Mouse (Mus musculus) limb, embryonic 15.5 days (tissue): ENCODE data around the gene Por. TPM values are rescaled to one million over a fixed set of nuclear protein-coding genes. Genes with fewer than 3 reads are reported as not detected.

ENCODE experiments used
- ATAC-seq: fragments of 200-750 bp; cut with Nextera tagmentation; 2 replicates; pipeline ENCODE4 v1.8.0; 2017; ENCODE audit warnings: low read depth, moderate TSS enrichment; ENCODE audit not compliant: insufficient number of reproducible peaks, low FRiP score, low TSS enrichment
- H3K27ac ChIP-seq: fragments of 300-500 bp; sonication (generic); 2 replicates; pipeline ENCODE4 v1.5.1; 2015; ENCODE audit warnings: moderate library complexity, mild to moderate bottlenecking, inconsistent platforms
- H3K27me3 ChIP-seq: fragments of 300-500 bp; sonication (generic); 2 replicates; pipeline ENCODE4 v1.6.1; 2015; ENCODE audit warnings: inconsistent platforms
- H3K36me3 ChIP-seq: fragments of 300-500 bp; sonication (generic); 2 replicates; pipeline ENCODE4 v1.6.1; 2015; ENCODE audit warnings: inconsistent platforms
- H3K4me1 ChIP-seq: fragments of 300-500 bp; sonication (generic); 2 replicates; pipeline ENCODE4 v1.6.1; 2015; ENCODE audit warnings: inconsistent platforms
- H3K4me2 ChIP-seq: fragments of 300-500 bp; sonication (generic); 2 replicates; pipeline ENCODE4 v1.6.1; 2015; ENCODE audit warnings: mild to moderate bottlenecking, inconsistent platforms
- H3K4me3 ChIP-seq: fragments of 300-500 bp; sonication (generic); 2 replicates; pipeline ENCODE4 v1.5.1; 2015; ENCODE audit warnings: mild to moderate bottlenecking, inconsistent platforms
- H3K9ac ChIP-seq: fragments of 300-500 bp; sonication (generic); 2 replicates; pipeline ENCODE4 v1.6.1; 2015; ENCODE audit warnings: inconsistent platforms
- H3K9me3 ChIP-seq: fragments of 300-500 bp; sonication (generic); 2 replicates; pipeline ENCODE4 v1.6.1; 2016; ENCODE audit warnings: inconsistent platforms
- WGBS: fragments of 180-500 bp; shearing (Covaris S2); methylation state at CpG from one replicate; pipeline ENCODE4 v1.1.7; 2015; 5-methylcytosine and 5-hydroxymethylcytosine counted together
- polyA plus RNA-seq: library from polyadenylated mRNA; unstranded; fragments of >200 nt; fragmentation: Nextera tagmentation; extraction: Ambion mirVana; gene quantifications from 2 replicates; pipeline ENCODE4 v1.2.1, GENCODE M21; 2015

The Por gene
- polyA plus RNA-seq, 1 experiment from 2014 or later = 93.7 TPM

DNA sequence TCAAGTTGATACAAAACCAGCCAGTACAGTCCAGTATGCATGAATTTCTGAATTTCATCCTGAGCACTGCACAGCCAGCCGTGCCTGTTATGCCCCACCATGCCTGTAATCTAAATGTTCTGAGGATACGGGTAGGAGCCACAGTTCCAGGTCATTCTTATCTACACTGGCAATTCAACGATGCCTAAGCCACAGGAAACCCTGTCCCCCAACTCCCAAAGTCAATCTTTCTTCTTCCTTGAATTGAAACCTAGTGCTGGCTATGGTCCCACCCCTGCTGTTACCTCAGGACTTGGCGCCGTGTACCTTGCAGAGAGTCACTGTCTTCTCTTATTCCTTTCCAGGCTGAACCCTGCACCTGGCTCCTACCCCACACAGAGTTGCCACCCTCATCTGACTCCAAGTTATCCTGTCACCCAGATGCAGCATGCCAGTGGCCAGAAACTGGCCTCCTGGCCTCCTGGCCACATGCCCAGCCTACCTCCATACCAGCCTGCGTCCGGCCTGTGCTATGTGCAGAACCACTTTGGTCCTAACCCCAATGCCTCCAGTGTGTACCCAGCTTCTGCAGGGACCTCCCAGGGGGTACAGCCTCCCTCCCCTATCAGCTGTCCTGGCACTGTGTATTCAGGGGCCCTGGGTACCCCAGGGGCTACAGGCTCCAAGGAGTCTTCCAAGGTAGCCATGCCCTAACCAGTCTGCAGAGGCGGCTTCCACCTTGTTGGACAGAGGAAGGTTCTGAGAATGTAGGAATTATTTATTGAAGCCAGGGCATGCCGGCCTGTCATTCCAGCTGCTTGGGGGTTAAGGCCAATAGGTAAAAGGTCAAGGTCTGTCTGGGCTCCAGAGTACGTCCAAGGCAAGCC is 26.9 kb upstream of the Por start:
- WGBS = 89% methylated on average over 10 of the region's 10 CpGs
- Histone ChIP-seq H3K9me3 (no peaks in the 10 kb centered on the region), H3K4me3 (no peak overlapping the region), H3K36me3 (peaks cover 29% of the 10 kb centered on the region), H3K4me1 (no peaks in the 10 kb centered on the region), H3K27ac (no peak overlapping the region), H3K4me2 (no peak overlapping the region), H3K27me3 (no peaks in the 10 kb centered on the region), H3K9ac (no peak overlapping the region)
- ATAC-seq = no peak

DNA sequence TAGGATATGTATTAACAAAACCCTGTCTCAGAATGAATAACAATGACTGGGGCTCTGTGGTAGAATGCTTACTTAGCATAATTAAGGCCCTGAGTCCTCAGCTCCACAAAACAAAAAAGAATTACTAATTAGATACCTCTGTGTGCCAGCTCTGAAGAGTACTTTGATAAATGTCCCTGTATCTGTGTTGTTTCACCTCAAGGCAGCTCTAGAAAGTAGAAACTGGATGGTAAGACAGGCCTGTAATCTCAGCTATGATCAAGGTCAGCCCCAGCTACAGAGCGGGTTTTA is 26.3 kb upstream of the Por start:
- peaks cover 24% of the 10 kb centered on the region; the same call in 1 of the 2 replicates for H3K36me3 ChIP-seq
- ATAC-seq = no peak
- H3K27ac ChIP-seq = no peak overlapping the region
- H3K9ac ChIP-seq = no peak overlapping the region
- no peaks in the 10 kb centered on the region for H3K4me1 ChIP-seq
- no peaks in the 10 kb centered on the region for H3K27me3 ChIP-seq
- H3K4me3 ChIP-seq = no peak overlapping the region
- 89% methylated on average over 1 of the region's 1 CpGs for WGBS
- H3K9me3 ChIP-seq = no peaks in the 10 kb centered on the region
- no peak overlapping the region for H3K4me2 ChIP-seq

DNA sequence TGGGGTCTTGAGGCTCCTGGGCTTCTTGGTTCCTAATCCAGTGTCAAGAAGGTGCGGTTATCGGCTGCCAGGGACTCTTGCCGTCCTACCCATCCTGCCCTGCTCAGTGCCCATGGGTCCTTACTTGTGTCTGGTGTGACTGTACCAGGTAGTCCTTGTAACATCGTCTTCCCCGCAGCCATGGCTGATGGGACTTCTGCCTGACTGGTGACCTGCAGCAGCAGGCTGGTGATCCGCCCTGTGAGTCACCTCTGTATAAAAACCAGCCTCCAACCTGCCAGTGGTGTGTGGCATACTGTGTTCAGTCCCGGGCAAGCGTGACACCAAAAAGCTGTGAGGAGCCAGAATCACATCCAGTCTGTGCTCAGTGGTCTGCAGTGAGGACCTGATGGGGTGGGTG is 26.0 kb upstream of the Por start:
- Histone ChIP-seq H3K27ac (no peak overlapping the region), H3K36me3 (peaks cover 22% of the 10 kb centered on the region; the same call in 1 of the 2 replicates), H3K9ac (no peak overlapping the region), H3K9me3 (no peaks in the 10 kb centered on the region), H3K4me1 (no peaks in the 10 kb centered on the region), H3K4me3 (no peak overlapping the region), H3K27me3 (no peaks in the 10 kb centered on the region), H3K4me2 (no peak overlapping the region)
- 89% methylated on average over 8 of the region's 8 CpGs for WGBS
- no peak for ATAC-seq

DNA sequence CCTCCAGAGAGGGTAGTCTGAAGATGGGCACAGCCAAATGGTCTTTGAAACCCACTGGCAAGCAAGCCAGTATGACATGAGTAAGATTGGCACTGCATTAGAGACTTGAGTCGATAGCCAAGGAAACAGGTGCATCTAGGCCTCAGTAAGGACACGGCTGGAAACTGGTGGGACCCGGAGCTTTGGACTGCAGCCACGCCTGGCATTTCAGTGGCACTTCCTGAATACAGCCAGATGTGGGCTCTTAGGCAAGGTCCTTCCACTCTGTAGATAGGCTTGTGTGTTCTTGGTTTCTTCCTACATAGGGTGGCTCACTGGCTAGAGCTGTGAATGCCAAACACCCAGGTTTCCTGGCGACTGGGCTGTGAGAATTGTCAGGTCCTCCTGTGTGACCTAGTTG is 24.5 kb upstream of the Por start:
- 66% methylated on average over 5 of the region's 5 CpGs for WGBS
- Histone ChIP-seq H3K4me1 (no peaks in the 10 kb centered on the region), H3K9ac (no peak overlapping the region), H3K4me3 (no peak overlapping the region), H3K9me3 (no peaks in the 10 kb centered on the region), H3K4me2 (no peak overlapping the region), H3K27me3 (no peaks in the 10 kb centered on the region), H3K36me3 (peaks cover 9% of the 10 kb centered on the region; the same call in 1 of the 2 replicates), H3K27ac (no peak overlapping the region)
- ATAC-seq = no peak

GRCm38 (mm10) chr5:135646038-135646437 is 23.8 kb upstream of the Por start:
- WGBS = 80% methylated on average over 6 of the region's 6 CpGs

DNA sequence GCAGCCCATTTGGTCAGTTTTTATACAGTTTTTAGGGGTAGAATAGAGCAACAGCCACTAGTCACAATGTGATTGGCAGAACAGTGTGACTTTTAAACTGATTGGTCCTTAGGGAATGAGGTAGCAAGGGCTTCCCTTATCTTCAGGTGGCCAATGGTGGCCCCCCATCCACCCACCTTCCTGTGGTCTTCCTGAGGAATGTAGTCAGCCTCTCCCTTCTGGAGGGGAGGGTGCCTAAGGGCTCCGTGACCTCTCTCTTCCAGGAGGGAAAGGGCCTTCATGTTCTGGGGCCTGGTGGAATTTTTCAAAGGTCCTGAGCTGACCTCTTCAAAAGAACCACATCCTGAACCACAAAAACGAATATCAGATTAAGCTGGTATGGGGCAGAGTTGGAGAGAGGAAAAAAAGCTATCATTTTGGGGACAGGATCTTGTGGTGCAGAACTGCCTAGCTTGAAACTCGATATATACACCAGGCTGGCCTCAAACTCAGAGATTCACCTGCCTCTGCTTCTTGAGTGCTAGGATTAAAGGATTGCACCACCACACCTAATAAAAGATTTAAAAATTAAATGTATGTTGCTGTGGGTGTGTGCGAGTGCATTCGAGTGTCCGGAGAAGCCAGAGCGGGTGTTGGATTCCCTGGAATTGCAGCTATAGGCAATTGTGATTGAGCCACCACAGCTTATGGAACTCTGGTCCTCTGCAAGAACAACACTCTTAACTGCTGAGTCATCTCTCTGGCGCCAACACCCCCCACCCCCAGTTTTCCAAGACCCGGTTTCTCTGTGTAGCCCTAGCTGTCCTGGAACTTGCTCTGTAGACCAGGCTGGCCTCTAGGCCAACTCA is 21.1 kb upstream of the Por start:
- no peaks in the 10 kb centered on the region for H3K9me3 ChIP-seq
- no peak for ATAC-seq
- H3K36me3 ChIP-seq = no peaks in the 10 kb centered on the region
- H3K27ac ChIP-seq = no peak overlapping the region
- WGBS = 72% methylated on average over 9 of the region's 9 CpGs
- H3K4me1 ChIP-seq = no peaks in the 10 kb centered on the region
- no peak overlapping the region for H3K4me3 ChIP-seq
- no peak overlapping the region for H3K4me2 ChIP-seq
- H3K9ac ChIP-seq = no peak overlapping the region
- H3K27me3 ChIP-seq = no peaks in the 10 kb centered on the region

More at GRCm38 (mm10) chr5:135646038-135646437, 23.8 kb upstream of the Por start:
- Histone ChIP-seq H3K9me3 (no peaks in the 10 kb centered on the region), H3K4me3 (no peak overlapping the region), H3K4me2 (no peak overlapping the region), H3K27me3 (no peaks in the 10 kb centered on the region), H3K4me1 (no peaks in the 10 kb centered on the region), H3K36me3 (peaks cover 6% of the 10 kb centered on the region; the same call in 1 of the 2 replicates), H3K9ac (no peak overlapping the region), H3K27ac (no peak overlapping the region)
- ATAC-seq = no peak

GRCm38 (mm10) chr5:135649309-135649633 is 20.6 kb upstream of the Por start:
- 85% methylated on average over 1 of the region's 1 CpGs for WGBS
- H3K27me3 ChIP-seq = no peaks in the 10 kb centered on the region
- no peak overlapping the region for H3K4me2 ChIP-seq
- no peaks in the 10 kb centered on the region for H3K36me3 ChIP-seq
- H3K4me3 ChIP-seq = no peak overlapping the region
- H3K9me3 ChIP-seq = no peaks in the 10 kb centered on the region
- ATAC-seq = no peak
- H3K27ac ChIP-seq = no peak overlapping the region
- H3K9ac ChIP-seq = no peak overlapping the region
- H3K4me1 ChIP-seq = no peaks in the 10 kb centered on the region

DNA sequence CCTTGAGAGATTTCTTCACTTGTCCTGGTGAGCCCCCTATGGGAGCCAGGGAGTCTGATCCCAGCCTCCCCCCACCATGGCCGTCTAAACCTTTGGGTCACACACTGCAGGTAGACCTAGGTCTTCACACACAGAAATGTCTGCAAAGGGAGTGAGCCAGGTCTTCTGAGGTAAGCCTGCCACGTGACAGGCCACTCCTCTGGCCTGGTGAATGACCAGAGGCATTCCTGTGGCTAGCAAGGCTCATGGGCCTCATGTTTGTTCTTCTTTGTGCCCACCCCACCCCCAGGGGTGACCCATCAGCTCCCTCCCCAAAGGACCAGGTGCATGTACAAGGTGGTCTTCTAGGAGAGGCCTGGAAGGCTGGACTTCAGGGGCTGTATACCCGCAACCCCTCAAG is 18.3 kb upstream of the Por start:
- Histone ChIP-seq H3K36me3 (no peaks in the 10 kb centered on the region), H3K9me3 (no peaks in the 10 kb centered on the region), H3K4me3 (no peak overlapping the region), H3K4me1 (no peaks in the 10 kb centered on the region), H3K4me2 (no peak overlapping the region), H3K9ac (no peak overlapping the region), H3K27ac (no peak overlapping the region), H3K27me3 (no peaks in the 10 kb centered on the region)
- no peak for ATAC-seq
- WGBS = 77% methylated on average over 3 of the region's 3 CpGs

DNA sequence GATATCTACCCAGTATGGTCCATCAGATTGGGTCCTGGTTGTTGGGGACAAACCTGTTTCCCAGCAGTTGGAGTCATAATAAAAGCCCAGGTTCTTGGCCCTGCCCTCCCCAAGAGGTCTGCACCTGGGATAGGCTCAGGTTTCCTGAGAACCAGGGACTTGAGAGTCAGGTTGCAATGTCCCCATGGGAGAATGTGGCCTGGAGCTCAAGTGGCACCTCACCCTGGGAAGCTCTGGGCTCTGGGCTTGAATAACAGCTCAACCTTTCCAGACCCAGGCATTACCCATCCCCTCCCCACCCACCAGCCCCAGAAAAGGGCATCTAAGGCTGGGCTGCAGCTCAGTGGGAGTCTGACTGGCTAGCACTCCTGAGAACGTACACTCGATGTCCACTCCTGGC is 16.6 kb upstream of the Por start:
- peaks cover 4% of the 10 kb centered on the region; the same call in 1 of the 2 replicates for H3K4me1 ChIP-seq
- 45% methylated on average over 2 of the region's 2 CpGs for WGBS
- H3K9me3 ChIP-seq = no peaks in the 10 kb centered on the region
- ATAC-seq = no peak
- no peaks in the 10 kb centered on the region for H3K27me3 ChIP-seq
- H3K36me3 ChIP-seq = no peaks in the 10 kb centered on the region
- H3K4me2 ChIP-seq = no peak overlapping the region
- H3K4me3 ChIP-seq = no peak overlapping the region
- H3K27ac ChIP-seq = no peak overlapping the region
- H3K9ac ChIP-seq = no peak overlapping the region

DNA sequence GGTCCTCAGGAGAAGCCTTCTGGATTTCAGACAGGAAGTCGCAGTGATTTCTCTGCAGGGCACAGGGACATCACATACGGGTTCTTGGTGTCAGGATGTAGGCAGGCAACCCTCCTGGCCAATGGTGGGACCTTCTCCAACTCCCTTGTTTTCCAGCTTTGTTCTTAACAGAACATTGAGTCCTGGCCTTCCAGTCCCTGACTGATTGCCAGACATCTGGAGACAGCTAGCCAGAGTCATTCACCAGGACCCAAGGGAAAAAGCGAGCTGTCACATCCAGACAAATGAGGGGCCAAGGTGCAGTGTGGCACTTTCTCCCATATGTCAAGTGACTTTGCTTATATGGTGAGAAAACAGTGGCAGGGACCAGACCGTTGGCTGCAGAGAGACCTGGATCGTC is 13.8 kb upstream of the Por start:
- H3K27ac ChIP-seq = no peak overlapping the region
- WGBS = 71% methylated on average over 5 of the region's 5 CpGs

DNA sequence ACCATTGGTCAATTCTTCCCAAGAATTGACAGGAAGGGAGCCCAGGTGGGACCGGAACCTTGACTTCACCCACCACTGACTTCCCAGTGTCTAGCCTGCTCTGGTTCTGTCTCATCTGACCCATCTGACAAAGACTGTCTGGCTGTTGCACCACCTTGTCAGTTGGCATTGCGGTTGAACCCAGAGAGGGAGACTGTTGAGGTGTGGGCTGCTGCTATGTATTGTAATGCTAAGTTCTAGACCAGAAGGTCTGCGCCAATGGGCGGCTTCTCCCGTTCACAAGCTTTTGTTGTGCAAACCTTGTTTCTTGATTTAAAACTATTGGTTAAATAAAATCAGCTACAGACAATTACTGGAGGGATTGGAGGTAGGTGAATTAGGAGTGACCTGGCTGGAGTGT is 12.7 kb upstream of the Por start:
- H3K27ac ChIP-seq = no peak overlapping the region
- H3K4me1 ChIP-seq = peaks cover 4% of the 10 kb centered on the region; the same call in 1 of the 2 replicates
- H3K36me3 ChIP-seq = no peaks in the 10 kb centered on the region
- no peaks in the 10 kb centered on the region for H3K9me3 ChIP-seq
- no peak overlapping the region for H3K4me2 ChIP-seq
- no peak overlapping the region for H3K4me3 ChIP-seq
- no peak for ATAC-seq
- no peak overlapping the region for H3K9ac ChIP-seq
- WGBS = 88% methylated on average over 5 of the region's 5 CpGs
- H3K27me3 ChIP-seq = no peaks in the 10 kb centered on the region

More for the DNA sequence above, 13.8 kb upstream of the Por start:
- Histone ChIP-seq H3K36me3 (no peaks in the 10 kb centered on the region), H3K4me3 (no peak overlapping the region), H3K4me2 (no peak overlapping the region), H3K4me1 (peaks cover 4% of the 10 kb centered on the region; the same call in 1 of the 2 replicates), H3K9ac (no peak overlapping the region), H3K9me3 (no peaks in the 10 kb centered on the region), H3K27me3 (no peaks in the 10 kb centered on the region)
- ATAC-seq = no peak

DNA sequence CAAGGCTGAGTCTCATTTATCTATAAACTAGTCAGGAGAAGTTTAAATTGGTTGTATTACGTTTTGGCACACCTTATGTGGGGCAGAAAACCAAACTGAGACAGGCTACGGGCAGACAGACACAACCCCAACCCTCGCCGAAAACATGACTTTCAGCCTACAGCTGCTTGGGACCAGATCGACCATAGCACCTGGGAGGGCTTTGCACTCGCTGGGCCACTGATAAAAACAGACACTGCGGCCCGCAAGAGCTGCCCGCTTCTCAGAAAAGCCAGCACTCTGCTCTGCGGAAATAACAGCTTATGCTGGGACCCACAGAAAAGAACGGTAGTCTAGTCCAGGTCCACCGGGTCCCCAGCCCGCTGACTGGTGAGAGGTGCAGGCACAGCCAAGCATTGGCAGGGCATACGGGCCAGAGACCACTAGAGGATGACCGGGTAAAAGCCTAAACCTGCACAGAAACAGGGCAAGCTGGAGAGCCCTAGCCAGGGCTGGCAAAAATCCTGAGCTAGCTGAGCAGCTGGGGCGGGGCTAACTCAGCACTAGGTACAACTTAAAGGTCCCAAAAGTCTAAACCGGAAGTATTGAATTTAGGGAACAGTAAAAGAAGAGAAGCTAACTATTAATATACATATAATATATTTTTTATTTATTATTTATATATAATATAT is 12.0 kb upstream of the Por start:
- no peaks in the 10 kb centered on the region for H3K27me3 ChIP-seq
- ATAC-seq = no peak
- no peak overlapping the region for H3K4me3 ChIP-seq
- H3K27ac ChIP-seq = no peak overlapping the region; the same call in 1 of the 2 replicates
- H3K4me1 ChIP-seq = peaks cover 4% of the 10 kb centered on the region; the same call in 1 of the 2 replicates
- no peak overlapping the region for H3K9ac ChIP-seq
- no peaks in the 10 kb centered on the region for H3K9me3 ChIP-seq
- WGBS = 49% methylated on average over 17 of the region's 17 CpGs
- H3K4me2 ChIP-seq = 0 out of 2 replicates have a peak overlapping the region, but pooled peaks have one; percentile 19
- H3K36me3 ChIP-seq = no peaks in the 10 kb centered on the region
